Mouse (Mus musculus): ENCODE data around the gene Rmnd1. TPM values are rescaled to one million over a fixed set of nuclear protein-coding genes. Genes with fewer than 3 reads are reported as not detected.
"Not testable (repeated sequence)": the region's sequence is repeated elsewhere in the genome, so short reads cannot be mapped to it uniquely, and the experiment has no call there.

Rmnd1 gene
- 10 to 100 TPM; 52.3 to 58.5 TPM for total RNA-seq (2021)

- intact Hi-C loops (cut with DNase I), result loop anchor here (1.0 kb wide), 1 partner anchor 45 kb away; no protein-coding TSS in a partner anchor
- peak; percentile 92 for DNase-seq (ENCODE audit: low spot score)
Measured at GRCm38 (mm10) chr10:4432123-4432931, at the start of gene Rmnd1, which contains the start of gene Armt1. Gene Rmnd1 (minus strand): TSS chr10:4432388. Gene Armt1 (plus strand): TSS chr10:4432467.

- DNase-seq (ENCODE audit: low spot score), result peak; percentile 40
- intact Hi-C loops (cut with DNase I), result no loop called here
Measured at GRCm38 (mm10) chr10:4481695-4482094, 49.5 kb upstream of the Rmnd1 start.

DNA sequence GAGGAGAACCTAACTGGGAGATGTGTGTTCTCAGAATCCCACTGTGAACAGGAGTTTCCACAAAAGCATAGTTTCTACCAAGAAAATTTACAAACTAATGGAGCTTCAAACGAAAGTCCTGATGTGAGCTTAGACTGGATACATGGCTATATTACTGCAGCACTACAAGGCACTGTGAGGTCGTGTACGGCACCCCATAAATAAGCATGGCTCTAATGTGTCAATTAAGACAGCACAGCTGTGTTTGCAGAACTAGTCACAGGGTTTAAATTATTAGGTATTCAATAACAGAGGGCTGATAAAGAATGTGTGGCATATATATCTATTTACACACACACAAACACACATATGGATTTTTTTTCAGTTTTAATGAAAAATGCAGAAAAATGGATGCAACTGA, 48.7 kb upstream of the Rmnd1 start:
- intact Hi-C loops (cut with DNase I), result no loop called here

GRCm38 (mm10) chr10:4476604-4477003, 44.4 kb upstream of the Rmnd1 start:
- no peak for DNase-seq (ENCODE audit: low spot score)
- intact Hi-C loops (cut with DNase I), result no loop called here

More for the DNA sequence above, 48.7 kb upstream of the Rmnd1 start:
- no peak for DNase-seq (ENCODE audit: low spot score)

DNA sequence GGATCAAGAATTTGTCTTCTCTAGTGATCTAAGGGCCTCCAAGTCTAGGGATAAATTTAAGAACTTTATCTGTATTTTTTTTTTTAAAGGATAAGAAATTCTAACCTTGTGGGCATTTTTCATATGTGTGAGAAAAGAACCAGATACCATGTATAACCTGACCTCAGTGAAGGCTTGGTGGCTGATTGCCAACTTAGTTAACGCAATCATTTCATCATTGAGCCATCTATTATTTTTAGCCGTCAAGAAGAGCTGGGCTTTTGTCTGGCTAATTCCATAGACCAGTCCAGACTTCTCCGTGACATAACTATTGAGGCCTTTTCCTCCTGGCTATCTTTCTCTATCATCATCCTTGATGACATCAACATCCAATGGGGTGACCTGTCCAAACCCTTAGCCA, 43.2 kb upstream of the Rmnd1 start:
- no peak for DNase-seq (ENCODE audit: low spot score)
- intact Hi-C loops (cut with DNase I), result no loop called here

GRCm38 (mm10) chr10:4473591-4473993, 41.4 kb upstream of the Rmnd1 start:
- intact Hi-C loops (cut with DNase I), result no loop called here
- no peak for DNase-seq (ENCODE audit: low spot score)

DNA sequence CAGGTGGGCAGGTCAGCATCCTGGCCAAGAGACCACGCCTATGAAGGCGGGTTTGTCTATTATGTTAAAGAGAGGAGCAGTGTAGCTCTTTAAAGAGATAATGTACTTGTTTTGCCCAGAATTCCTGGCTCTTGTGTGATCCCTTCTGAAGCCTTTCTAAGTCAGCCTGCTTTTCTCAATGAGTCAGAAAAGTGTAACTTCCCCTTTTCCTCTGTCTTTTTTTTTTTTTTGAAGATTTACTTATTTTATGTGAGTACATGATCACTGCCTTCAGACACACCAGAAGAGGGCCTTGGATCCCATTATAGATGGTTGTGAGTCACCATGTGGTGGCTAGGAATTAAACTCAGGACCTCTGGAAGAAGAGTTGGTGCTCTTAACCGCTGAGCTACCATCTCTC, 37.2 kb upstream of the Rmnd1 start:
- intact Hi-C loops (cut with DNase I), result no loop called here
- DNase-seq (ENCODE audit: low spot score), result no peak

DNA sequence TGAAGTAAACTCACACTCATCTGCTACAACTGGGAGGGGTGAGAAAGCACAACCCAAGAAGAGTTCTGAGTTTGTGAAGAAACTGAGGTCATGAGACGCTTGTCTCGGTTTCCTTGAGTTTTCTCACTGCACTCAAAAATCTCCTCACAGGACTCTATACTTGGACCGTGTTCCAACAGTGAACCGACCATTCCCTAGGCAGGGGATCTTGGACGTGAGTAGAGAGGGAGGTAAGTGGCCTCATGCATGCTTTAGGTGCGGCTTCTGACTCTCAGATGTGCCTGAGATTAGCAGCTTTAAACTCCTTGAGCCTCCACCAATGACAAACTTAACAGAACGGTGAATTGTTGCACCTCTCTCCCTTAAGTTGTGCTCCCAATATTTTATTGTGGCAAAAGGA, 33.6 kb upstream of the Rmnd1 start:
- intact Hi-C loops (cut with DNase I), result no loop called here
- DNase-seq (ENCODE audit: low spot score), result no peak

GRCm38 (mm10) chr10:4460201-4460600, 28.0 kb upstream of the Rmnd1 start:
- intact Hi-C loops (cut with DNase I), result no loop called here
- DNase-seq (ENCODE audit: low spot score), result no peak

DNA sequence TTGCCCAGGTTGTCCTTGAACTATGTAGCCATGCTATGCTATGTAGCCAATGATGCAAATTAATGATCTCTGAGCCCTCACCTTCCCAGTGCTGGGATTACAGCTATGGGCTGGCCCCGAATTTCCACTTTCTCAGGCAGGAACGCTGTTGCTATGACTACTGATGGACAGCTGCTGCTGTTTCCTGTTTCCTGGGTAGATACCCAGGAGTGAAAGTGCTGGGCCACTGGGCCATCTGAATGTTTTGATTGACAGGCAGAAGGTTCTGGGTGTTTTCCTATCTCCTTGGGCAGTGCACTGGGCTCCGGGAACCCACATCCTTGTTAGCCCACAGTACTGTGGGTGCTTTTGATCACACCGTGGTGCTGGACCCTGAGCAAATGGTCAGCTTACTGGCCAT, 24.2 kb upstream of the Rmnd1 start:
- intact Hi-C loops (cut with DNase I), result no loop called here
- no peak for DNase-seq (ENCODE audit: low spot score)

GRCm38 (mm10) chr10:4435416-4435815, 3.2 kb upstream of the Rmnd1 start:
- no peak for DNase-seq (ENCODE audit: low spot score)
- intact Hi-C loops (cut with DNase I), result no loop called here

- DNase-seq (ENCODE audit: low spot score); intact Hi-C loops (cut with DNase I): not testable (repeated sequence)
Measured at GRCm38 (mm10) chr10:4433871-4434270, 1.7 kb upstream of the Rmnd1 start.

DNA sequence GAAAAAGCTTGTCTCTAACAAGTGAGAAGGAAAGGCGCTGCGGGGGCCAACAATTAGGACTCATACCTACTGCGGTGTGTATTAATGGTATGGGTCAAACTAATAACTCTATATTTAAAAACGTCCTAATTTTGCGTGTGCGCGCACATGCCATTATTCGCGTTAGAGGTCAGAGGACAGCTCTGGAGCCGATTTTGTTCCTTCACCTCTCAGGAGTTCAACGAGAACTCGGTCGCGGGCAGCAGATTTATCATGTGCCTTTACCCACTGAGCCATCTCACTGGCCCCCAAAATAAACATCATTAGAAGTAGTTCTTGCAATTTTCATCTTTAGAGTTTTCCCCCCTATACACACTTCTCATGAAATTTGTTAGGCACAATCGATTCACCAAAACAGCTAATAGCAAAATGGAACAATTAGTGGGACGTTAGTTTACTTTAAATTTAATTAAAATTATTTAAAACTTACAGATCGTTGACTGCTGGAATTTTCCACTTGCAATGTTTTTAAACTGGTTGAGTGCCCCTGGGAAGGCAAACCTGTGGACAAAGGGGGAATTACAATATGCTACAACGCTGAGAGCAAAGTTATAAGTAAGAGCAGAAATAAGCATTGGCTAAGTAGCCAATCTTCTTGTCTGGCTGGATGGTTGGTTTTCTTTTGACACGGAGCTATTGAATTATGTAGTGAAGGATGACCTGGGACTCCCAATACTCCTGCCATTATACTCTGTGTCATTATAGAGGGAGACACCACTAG, 988 bp upstream of the Rmnd1 start:
- intact Hi-C loops (cut with DNase I), result loop anchor here (1.0 kb wide), 1 partner anchor 46 kb away; no protein-coding TSS in a partner anchor
- no peak for DNase-seq (ENCODE audit: low spot score)

DNA sequence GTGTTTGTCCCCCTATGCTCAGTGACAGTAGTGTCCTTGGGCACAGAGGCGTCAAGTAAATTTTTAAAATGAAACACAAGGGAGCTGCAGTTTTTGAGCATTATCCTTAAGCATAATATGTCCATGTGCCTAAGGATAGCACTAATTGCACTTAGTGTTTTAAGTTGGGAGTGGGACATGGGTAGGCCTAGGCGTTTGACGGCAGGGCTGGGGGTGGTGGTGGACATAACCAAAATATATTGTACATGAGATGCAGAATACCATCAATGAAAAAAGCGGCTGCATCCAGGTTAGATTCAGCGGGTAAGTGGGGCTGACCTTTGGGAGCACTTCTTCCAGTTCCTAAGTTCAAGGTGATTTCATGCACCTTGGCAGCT, 454 bp downstream of the Rmnd1 start:
- intact Hi-C loops (cut with DNase I), result loop anchor here (1.0 kb wide), 1 partner anchor 44 kb away; no protein-coding TSS in a partner anchor
- DNase-seq (ENCODE audit: low spot score), result no peak

GRCm38 (mm10) chr10:4430826-4431225, 1.4 kb downstream of the Rmnd1 start:
- no peak for DNase-seq (ENCODE audit: low spot score)
- intact Hi-C loops (cut with DNase I), result no loop called here

DNA sequence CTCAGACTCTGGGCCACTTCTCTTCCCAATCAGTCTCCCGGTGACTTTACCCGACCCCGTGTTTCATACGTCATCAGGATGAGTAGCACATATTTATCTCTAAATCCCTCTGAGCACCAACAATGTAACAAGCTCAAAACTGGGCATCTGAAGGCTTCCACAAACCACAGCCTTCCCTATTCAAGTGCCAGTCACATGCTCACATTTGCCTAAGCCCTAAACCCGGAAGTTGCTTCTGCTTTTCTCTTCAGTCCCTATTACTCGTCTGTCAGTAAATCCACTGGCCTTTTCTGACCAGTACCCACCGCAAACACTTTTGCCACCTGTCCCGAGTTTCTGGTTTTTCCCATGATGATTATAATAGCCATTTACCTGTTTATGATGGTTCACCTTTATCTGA, 1.8 kb downstream of the Rmnd1 start:
- no peak for DNase-seq (ENCODE audit: low spot score)
- intact Hi-C loops (cut with DNase I), result no loop called here

GRCm38 (mm10) chr10:4425245-4425644, 6.9 kb downstream of the Rmnd1 start:
- intact Hi-C loops (cut with DNase I), result no loop called here
- no peak for DNase-seq (ENCODE audit: low spot score)

DNA sequence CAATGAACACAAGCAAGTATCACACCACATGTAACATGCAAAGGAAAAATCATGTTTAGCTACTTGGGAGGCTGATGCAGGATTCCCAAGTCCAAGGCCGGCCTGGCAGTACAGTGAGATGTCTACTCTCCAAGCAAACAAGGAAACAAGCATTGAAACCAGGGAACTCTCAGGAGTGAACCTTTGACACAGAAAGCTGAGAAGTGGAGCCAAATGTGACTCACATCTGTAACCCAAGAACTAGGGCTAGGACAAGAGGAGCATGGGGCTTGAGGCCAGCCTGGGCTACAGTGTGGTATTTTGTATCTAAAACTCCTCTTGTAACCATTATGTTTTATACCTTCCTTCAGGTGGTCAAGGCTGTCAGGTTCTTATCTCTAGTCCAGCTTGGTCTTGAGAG, 25.0 kb downstream of the Rmnd1 start:
- DNase-seq (ENCODE audit: low spot score), result no peak
- intact Hi-C loops (cut with DNase I), result loop anchor here (10.0 kb wide), 1 partner anchor 758 kb away; no protein-coding TSS in a partner anchor

- intact Hi-C loops (cut with DNase I), result loop anchor here (10.0 kb wide), 1 partner anchor 759 kb away; no protein-coding TSS in a partner anchor
- DNase-seq (ENCODE audit: low spot score), result no peak
Measured at GRCm38 (mm10) chr10:4405511-4405910, 26.7 kb downstream of the Rmnd1 start.

DNA sequence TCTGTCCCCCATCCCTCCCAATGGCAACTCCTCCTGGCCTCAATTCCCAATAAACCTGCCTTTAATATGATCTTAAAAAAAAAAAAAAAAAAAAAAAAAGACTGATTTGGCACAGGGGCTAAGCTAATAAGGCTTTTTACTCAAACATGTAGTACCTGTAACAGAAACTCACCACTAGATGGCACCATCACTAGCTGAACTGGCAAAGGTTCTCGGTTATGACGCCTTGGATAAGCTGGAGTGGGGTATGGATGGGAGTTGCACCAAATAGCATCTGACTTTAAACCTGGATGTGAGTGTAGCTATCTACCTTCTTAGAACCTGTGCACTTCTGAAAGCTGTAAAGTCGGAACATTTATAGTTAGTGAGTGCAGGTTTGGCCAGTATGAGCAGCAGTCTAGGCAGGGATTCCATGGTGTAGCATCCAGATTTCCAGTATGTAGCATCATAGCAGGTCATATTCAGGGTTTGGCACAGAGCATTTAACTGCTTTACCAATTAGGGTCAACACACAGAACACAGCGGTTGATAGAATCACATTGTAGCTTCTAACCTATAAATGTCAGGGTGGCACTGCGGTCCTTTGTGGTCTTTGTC, 27.2 kb downstream of the Rmnd1 start:
- intact Hi-C loops (cut with DNase I), result loop anchor here (10.0 kb wide), 1 partner anchor 760 kb away; no protein-coding TSS in a partner anchor
- no peak for DNase-seq (ENCODE audit: low spot score)
